Mouse (Mus musculus): Measurements from ENCODE around the gene Fntb. TPM values are rescaled to one million over a fixed set of nuclear protein-coding genes. Genes with fewer than 3 reads are reported as not detected.

Fntb gene
- total and polyA plus RNA-seq, 3 experiments: 11.7 to 28.5 TPM; not detected in 1

DNA sequence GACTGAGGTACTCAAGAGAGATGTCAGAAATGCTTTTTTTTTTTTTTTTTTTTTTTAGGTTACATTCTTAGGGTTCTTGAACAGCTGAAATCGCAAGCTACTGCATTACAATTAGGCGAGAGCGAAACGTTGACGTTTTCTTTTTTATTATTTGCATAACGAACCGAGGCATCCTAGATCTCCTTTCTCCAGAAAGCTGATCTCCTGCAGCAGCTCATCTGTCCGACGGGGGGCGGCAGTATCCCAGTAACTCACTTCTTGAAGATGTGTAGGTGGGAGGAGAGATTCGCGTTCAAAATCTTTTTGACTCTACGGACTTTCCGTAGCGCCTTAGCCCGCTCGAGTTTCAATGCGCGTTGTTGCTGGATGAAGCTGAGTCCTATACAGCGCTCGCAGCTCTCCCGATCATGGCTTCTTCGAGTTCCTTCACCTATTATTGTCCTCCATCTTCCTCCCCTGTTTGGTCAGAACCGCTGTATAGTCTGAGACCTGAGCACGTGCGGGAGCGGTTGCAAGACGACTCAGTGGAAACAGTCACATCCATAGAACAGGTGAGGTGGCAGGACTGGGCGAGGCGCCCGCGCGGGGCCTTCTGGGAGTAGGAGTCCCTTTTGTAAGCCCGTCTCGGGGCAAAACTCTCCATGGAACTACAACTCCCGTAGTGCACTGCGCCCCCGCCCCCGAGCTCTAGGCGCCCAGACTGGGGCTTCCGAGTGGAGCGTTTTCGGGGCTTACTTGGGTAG lies 71.9 kb downstream of the Fntb start (continued):
- TF ChIP-seq E2F4 (IDR thresholded peaks at IDR 0.05; ENCODE audit: borderline replicate concordance, low read depth, low read length): no peak

DNA sequence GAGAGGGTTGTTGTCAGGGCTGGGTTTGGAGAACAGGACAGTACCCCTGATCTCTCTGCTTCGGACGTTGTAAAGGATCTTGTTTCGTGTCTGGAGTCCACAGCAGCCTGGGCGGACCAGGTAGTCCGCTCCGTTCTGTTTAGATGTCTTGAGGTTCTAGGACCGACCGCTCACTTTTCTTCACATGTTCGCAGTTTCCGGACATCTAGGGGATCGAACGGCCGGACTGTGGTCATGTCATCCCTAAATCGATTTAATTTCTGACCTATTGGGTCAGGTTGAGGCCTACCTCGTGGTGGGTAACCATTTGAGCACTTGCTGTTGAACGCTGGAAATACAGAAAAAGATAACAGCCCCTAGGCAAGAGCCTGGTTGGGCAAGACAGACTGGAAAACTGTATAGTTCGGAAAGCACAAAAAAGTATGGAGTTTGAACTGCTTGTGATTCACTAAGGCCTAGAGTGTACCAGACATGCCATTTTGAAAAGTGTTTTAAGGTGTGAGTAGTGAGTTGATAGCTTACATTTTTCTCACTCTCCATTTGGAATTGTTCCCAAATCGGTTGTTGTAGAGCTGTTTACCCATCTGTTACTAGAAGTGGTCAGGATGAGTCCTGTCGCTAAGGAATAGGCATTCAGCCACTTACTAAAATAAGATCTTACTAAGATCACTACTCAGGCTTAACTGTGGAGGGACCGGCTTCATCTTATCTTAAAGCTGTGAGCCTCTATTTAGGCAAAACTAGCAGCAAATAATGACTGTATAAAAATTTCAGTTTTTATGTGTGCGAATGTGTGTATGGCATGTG lies 72.7 kb downstream of the Fntb start:
- H3K4me3 ChIP-seq (ENCODE audit: control insufficient read depth in 1 of 2, insufficient read depth in 1 of 2, low read depth in 2 of 2, low read length in 2 of 2): peak overlapping the region; percentile 71 to 91
- H3K79me2 ChIP-seq (ENCODE audit: control insufficient read depth, insufficient read depth, low read length, poor library complexity): peaks cover 11% of the 10 kb centered on the region
- H3K27ac ChIP-seq (ENCODE audit: control insufficient read depth, low read depth, low read length): peak overlapping the region; percentile 79
- peaks cover 0 to 14% of the 10 kb centered on the region in 2 experiments; a peak in 2 of 4 replicates for H3K36me3 ChIP-seq (ENCODE audit: control insufficient read depth in 1 of 2, insufficient read depth in 2 of 2, low read length in 2 of 2)
- TF ChIP-seq POLR2AphosphoS2 (IDR thresholded peaks at IDR 0.05; ENCODE audit: low read length): peak; percentile 57
- no peak for TF ChIP-seq MEF2A (IDR thresholded peaks at IDR 0.05; ENCODE audit: extremely low read depth, insufficient replicate concordance, low read depth, low read length, poor library complexity, severe bottlenecking)
- peak; percentile 2; the same call in 1 of the 2 replicates for TF ChIP-seq TBP (IDR thresholded peaks at IDR 0.05; ENCODE audit: low read depth, low read length)
- peak; percentile 63; the same call in 1 of the 2 replicates for TF ChIP-seq MAX (IDR thresholded peaks at IDR 0.05; ENCODE audit: low read length)
- TF ChIP-seq CHD2 (IDR thresholded peaks at IDR 0.05; ENCODE audit: low read length): no peak
- peak; percentile 65 for TF ChIP-seq MYC (IDR thresholded peaks at IDR 0.05; ENCODE audit: low read depth, low read length)
- TF ChIP-seq RAD21 (IDR thresholded peaks at IDR 0.05; ENCODE audit: low read depth, low read length): no peak
- no peak for TF ChIP-seq TAL1 (IDR thresholded peaks at IDR 0.05; ENCODE audit: low read length)
- no peak for TF ChIP-seq CTCF (IDR thresholded peaks at IDR 0.05 in 2 of 3, conservative IDR thresholded peaks at IDR 0.05 in 1 of 3; ENCODE audit: control insufficient read depth in 1 of 3, insufficient read depth in 1 of 3, low read depth in 2 of 3, low read length in 3 of 3, poor library complexity in 1 of 3, severe bottlenecking in 1 of 3)
- TF ChIP-seq E2F4 (IDR thresholded peaks at IDR 0.05; ENCODE audit: borderline replicate concordance, low read depth, low read length): 0 out of 2 replicates have a peak, but pooled peaks have one; percentile 43
- no peak for TF ChIP-seq RCOR1 (IDR thresholded peaks at IDR 0.05; ENCODE audit: low read depth, low read length)
- no peak for TF ChIP-seq MYB (IDR thresholded peaks at IDR 0.05; ENCODE audit: low read depth, low read length)
- no peak for TF ChIP-seq ETS1 (IDR thresholded peaks at IDR 0.05; ENCODE audit: low read depth, low read length)
- TF ChIP-seq ZNF384 (IDR thresholded peaks at IDR 0.05; ENCODE audit: low read depth, low read length): no peak
- no peak for TF ChIP-seq JUND (IDR thresholded peaks at IDR 0.05; ENCODE audit: low read depth, low read length)
- no peak for TF ChIP-seq ELF1 (IDR thresholded peaks at IDR 0.05; ENCODE audit: low read depth, low read length)
- no peak for TF ChIP-seq ZC3H11A (IDR thresholded peaks at IDR 0.05; ENCODE audit: low read depth, low read length)
- no peak; the same call in 1 of the 2 replicates for TF ChIP-seq MAZ (IDR thresholded peaks at IDR 0.05; ENCODE audit: low read depth, low read length)
- no peak for TF ChIP-seq NRF1 (IDR thresholded peaks at IDR 0.05; ENCODE audit: insufficient read depth, low read depth, low read length, poor library complexity, severe bottlenecking)
- no peak; a peak in 1 of 4 replicates for TF ChIP-seq EP300 (IDR thresholded peaks at IDR 0.05; ENCODE audit: low read depth in 1 of 2, low read length in 2 of 2)
- TF ChIP-seq KAT2A (conservative IDR thresholded peaks at IDR 0.05; ENCODE audit: low read depth, low read length): no peak; the same call in 1 of the 2 replicates
- TF ChIP-seq POLR2A (IDR thresholded peaks at IDR 0.05; ENCODE audit: control insufficient read depth in 1 of 2, insufficient read depth in 1 of 2, low read depth in 1 of 2, low read length in 2 of 2, poor library complexity in 1 of 2): peak; percentile 59 to 85; a peak in 2 of 4 replicates
- no peak for TF ChIP-seq HCFC1 (IDR thresholded peaks at IDR 0.05; ENCODE audit: low read depth, low read length)
- TF ChIP-seq MXI1 (IDR thresholded peaks at IDR 0.05; ENCODE audit: low read depth, low read length): no peak
- no peak for TF ChIP-seq BHLHE40 (IDR thresholded peaks at IDR 0.05; ENCODE audit: borderline replicate concordance, low read depth, low read length)
- TF ChIP-seq SIN3A (IDR thresholded peaks at IDR 0.05; ENCODE audit: low read length): no peak; the same call in 1 of the 2 replicates
- TF ChIP-seq GATA1 (IDR thresholded peaks at IDR 0.05; ENCODE audit: low read depth, low read length): 0 out of 2 replicates have a peak, but pooled peaks have one; percentile 16
- no peak for TF ChIP-seq POLR2AphosphoS5 (IDR thresholded peaks at IDR 0.05; ENCODE audit: borderline replicate concordance, low read depth, low read length)
- TF ChIP-seq GABPA (IDR thresholded peaks at IDR 0.05; ENCODE audit: low read depth, low read length): no peak
- TF ChIP-seq CHD1 (IDR thresholded peaks at IDR 0.05; ENCODE audit: low read depth, low read length): peak; percentile 53; the same call in 1 of the 2 replicates
- peak overlapping the region; percentile 91 for H3K9ac ChIP-seq (ENCODE audit: control insufficient read depth, low read depth, low read length, poor library complexity, severe bottlenecking)
- peaks cover 5 to 7% of the 10 kb centered on the region in 2 experiments for H3K4me1 ChIP-seq (ENCODE audit: control insufficient read depth in 1 of 2, insufficient read depth in 2 of 2, low read length in 2 of 2)
- H3K27me3 ChIP-seq (ENCODE audit: control insufficient read depth in 1 of 2, insufficient read depth in 2 of 2, low read length in 2 of 2): no peaks in the 10 kb centered on the region
- DNase-seq (ENCODE audit: low read depth, low spot score): no peak
- H3K9me3 ChIP-seq (replicated peaks; ENCODE audit: insufficient read depth, low read length): no peaks in the 10 kb centered on the region
